Mouse (Mus musculus): ENCODE results near the gene Caprin1.

- TF ChIP-seq POLR2A (IDR thresholded peaks at IDR 0.05; ENCODE audit: borderline replicate concordance, extremely low read depth, low read depth, low read length), result no peak
- no peak for TF ChIP-seq CTCF (IDR thresholded peaks at IDR 0.05; ENCODE audit: insufficient read depth, low read length)
These were observed 13.0 kb upstream of the Caprin1 start for GRCm38 (mm10) chr2:103810412-103810811.

All from lung, adult 2 months (tissue).